Mouse (Mus musculus): ENCODE results near the gene Stap1. TPM values are rescaled to one million over a fixed set of nuclear protein-coding genes. Genes with fewer than 3 reads are reported as not detected.
A peak's percentile ranks its signal among the peaks of the same experiment; 100 is the strongest.

Stap1 gene
- not detected for total RNA-seq (2021)
- long read RNA-seq, experiment 1, result 0 reads
- long read RNA-seq, experiment 2, result 0 reads

GRCm38 (mm10) chr5:86071538-86071937 is at the start of gene Stap1:
Gene Stap1 (plus strand): TSS chr5:86071746.
- no peak for DNase-seq (ENCODE audit: low spot score in 2 of 2)

DNA sequence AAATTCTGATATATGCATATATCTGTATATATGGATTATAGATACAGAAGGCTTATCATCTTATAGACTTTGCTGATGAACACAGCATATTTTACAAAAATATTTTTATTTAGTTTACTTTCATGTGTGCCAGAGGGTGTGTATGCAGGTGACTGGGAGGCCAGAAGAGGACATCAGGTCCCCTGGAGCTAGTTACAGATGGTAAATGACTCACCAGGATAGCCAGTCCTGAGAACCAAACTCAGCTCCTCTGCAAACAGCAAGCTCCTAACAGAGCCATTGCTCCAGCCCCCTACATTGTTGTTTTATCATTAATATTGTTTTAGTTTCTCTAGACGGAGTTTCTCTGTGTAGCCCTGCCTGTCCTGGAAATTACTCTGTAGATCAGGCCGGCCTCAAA is 41.7 kb upstream of the Stap1 start:
- no peak for DNase-seq (ENCODE audit: low spot score in 2 of 2)
- intact Hi-C loops (cut with DNase I), result no loop called here

More at GRCm38 (mm10) chr5:86071538-86071937, at the start of gene Stap1:
- intact Hi-C loops (cut with DNase I), result no loop called here

DNA sequence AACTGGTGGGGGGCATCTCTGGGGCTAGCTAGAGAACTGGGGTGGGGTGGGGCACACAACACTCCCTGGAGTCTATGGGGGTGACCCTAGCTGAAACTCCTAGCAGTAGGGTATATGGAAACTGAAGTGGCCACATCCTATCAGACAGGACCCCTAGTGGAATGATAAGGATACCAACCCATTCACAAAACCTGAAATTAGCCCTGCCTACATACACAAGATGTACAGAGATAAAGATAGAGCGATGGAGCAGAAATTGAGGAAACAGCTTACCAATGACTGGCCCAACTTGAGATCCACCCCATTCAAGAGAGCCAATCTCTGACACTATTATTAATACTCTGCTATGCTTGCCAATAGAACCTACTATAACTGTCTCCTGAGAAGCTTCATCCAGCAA is 8.0 kb upstream of the Stap1 start:
- intact Hi-C loops (cut with DNase I), result no loop called here

GRCm38 (mm10) chr5:86065101-86065875 is 6.3 kb upstream of the Stap1 start, which contains the start of gene Cenpc1:
Gene Cenpc1 (minus strand): TSS chr5:86065583.
- DNase-seq (ENCODE audit: low spot score in 2 of 2), result peak; percentile 93 to 95
- intact Hi-C loops (cut with DNase I), result loop anchor here (5.0 kb wide), 1 partner anchor 102 kb away; no protein-coding TSS in a partner anchor

More for the DNA sequence above, 8.0 kb upstream of the Stap1 start:
- no peak for DNase-seq (ENCODE audit: low spot score in 2 of 2)

GRCm38 (mm10) chr5:86065876-86066550 is 5.5 kb upstream of the Stap1 start:
- intact Hi-C loops (cut with DNase I), result loop anchor here (5.0 kb wide), 1 partner anchor 101 kb away; no protein-coding TSS in a partner anchor
- no peak for DNase-seq (ENCODE audit: low spot score in 2 of 2)

GRCm38 (mm10) chr5:86066551-86066929 is 5.0 kb upstream of the Stap1 start:
- peak; percentile 92 to 93 for DNase-seq (ENCODE audit: low spot score in 2 of 2)
- intact Hi-C loops (cut with DNase I), result loop anchor here (5.0 kb wide), 1 partner anchor 101 kb away; no protein-coding TSS in a partner anchor

DNA sequence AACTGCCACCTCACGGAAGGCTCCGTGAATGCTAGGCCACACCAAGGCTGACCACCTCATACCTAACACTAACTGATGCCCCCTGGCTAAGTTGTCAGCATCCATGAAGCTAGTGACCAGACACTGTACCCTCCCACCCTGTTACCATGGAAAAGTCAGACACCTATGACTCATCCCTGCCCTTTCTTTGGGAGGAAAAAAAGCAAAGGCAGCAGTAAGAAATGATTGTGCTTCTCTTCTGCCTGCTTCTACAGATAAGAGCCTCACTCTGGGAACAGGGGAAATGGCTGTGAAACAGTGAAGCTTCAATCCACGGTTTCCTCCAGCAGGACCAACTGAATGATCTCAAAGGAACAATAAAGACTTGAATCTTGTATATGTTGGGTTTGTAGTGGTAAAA is 3.1 kb upstream of the Stap1 start:
- intact Hi-C loops (cut with DNase I), result loop anchor here (5.0 kb wide), 1 partner anchor 99 kb away; no protein-coding TSS in a partner anchor
- DNase-seq (ENCODE audit: low spot score in 2 of 2), result no peak

GRCm38 (mm10) chr5:86069121-86069520 is 2.4 kb upstream of the Stap1 start:
- intact Hi-C loops (cut with DNase I), result loop anchor here (5.0 kb wide), 1 partner anchor 98 kb away; no protein-coding TSS in a partner anchor
- no peak for DNase-seq (ENCODE audit: low spot score in 2 of 2)

GRCm38 (mm10) chr5:86072756-86073386 is 1.3 kb downstream of the Stap1 start:
- no peak for DNase-seq (ENCODE audit: low spot score in 2 of 2)
- intact Hi-C loops (cut with DNase I), result no loop called here

DNA sequence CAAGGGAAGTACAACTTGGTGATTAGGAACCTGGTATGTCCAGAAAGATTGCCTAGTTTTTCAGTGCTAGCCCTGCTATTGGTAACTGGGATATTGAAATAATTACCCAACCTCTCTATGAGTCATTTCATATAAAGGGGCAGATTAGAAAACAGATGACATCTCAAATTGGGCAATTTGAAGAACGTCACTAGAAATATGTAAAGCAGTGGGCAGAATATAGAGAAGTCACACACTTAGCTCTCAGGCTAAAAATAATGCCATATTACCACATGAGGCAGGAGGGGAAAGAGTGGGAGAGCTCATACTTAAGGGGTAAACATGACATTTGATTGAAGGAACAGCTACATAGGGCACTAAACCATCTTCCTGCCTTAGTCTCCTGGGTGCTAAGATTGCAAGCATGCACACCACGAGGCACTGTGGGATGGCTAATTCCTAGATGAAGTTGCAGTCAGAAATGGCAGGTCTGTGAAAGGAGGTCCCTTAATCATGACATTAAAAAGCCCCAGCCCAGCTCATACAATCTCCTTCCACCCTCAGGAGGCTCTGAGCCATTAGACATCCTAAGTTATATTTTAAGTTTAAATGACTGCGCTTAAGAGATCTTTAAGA is 7.3 kb downstream of the Stap1 start:
- no peak for DNase-seq (ENCODE audit: low spot score in 2 of 2)
- intact Hi-C loops (cut with DNase I), result no loop called here

GRCm38 (mm10) chr5:86083987-86084386 is 12.4 kb downstream of the Stap1 start:
- DNase-seq (ENCODE audit: low spot score in 2 of 2), result no peak
- intact Hi-C loops (cut with DNase I), result no loop called here

- DNase-seq (ENCODE audit: low spot score in 2 of 2), result no peak
- intact Hi-C loops (cut with DNase I), result no loop called here
These were observed 13.4 kb downstream of the Stap1 start for GRCm38 (mm10) chr5:86084979-86085378.

GRCm38 (mm10) chr5:86086751-86087150 is 15.2 kb downstream of the Stap1 start:
- intact Hi-C loops (cut with DNase I), result no loop called here
- no peak for DNase-seq (ENCODE audit: low spot score in 2 of 2)

DNA sequence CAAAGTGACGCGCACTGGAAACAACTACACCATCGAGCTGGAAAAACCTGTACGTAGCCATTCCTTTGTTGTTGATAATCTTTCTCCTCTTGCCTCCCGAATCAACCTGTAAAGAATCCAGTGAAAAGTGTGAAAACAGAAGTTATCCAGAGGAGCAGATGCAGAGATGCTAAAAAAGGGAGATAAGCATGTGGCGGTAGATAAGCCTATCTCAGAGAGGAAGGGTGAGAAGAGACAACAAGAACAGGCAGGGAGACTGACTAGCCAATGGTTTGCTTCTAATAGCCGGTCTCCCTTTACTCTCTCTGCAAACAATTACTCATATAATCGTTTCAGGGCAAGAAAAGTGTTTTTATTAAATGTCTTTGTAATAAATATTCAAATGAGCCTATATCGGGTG is 23.2 kb downstream of the Stap1 start:
- intact Hi-C loops (cut with DNase I), result no loop called here
- no peak for DNase-seq (ENCODE audit: low spot score in 2 of 2)

DNA sequence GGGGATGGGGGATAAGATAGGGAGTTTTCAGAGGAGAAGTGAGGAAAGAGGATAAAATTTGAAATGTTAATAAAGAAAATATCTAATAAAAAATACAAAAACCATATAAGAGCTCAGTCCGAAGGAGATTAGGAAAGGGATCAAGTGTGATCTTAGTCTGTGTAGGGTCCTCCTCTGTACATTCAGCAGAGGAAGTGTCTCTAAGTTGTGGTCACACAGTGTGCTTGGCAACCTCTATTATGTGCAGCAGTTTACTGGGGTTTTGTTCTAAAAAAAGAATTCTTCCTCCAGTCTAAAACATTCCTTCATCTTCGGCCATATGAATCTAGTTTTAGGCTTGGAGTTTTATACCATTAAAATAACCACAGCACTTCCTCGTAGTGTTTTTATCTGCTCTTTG is 27.4 kb downstream of the Stap1 start:
- intact Hi-C loops (cut with DNase I), result no loop called here
- DNase-seq (ENCODE audit: low spot score in 2 of 2), result no peak

GRCm38 (mm10) chr5:86100621-86101020 is 29.1 kb downstream of the Stap1 start:
- intact Hi-C loops (cut with DNase I), result no loop called here
- DNase-seq (ENCODE audit: low spot score in 2 of 2), result no peak

GRCm38 (mm10) chr5:86102176-86102575 is 30.6 kb downstream of the Stap1 start:
- DNase-seq (ENCODE audit: low spot score in 2 of 2), result no peak
- intact Hi-C loops (cut with DNase I), result no loop called here

DNA sequence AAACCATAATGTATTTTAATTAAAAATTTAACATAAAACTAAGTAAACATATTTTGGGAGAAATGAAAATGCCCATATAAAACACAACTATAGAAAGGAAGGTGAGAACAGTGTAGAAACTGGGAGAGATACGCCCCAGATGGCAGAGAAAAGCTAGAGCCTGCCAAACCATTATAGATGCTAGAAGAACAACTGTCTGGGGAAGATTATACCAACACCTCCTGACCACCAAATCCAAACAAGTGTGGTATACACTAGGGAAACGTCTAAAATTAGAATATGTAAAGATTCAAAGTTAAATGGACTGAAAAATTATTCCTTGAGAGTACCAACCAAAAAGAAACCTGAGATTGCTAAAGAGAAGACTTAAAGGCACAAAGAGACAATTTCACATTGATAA is 35.1 kb downstream of the Stap1 start:
- DNase-seq (ENCODE audit: low spot score in 2 of 2), result no peak
- intact Hi-C loops (cut with DNase I), result no loop called here

GRCm38 (mm10) chr5:86111074-86111473 is 39.5 kb downstream of the Stap1 start:
- no peak for DNase-seq (ENCODE audit: low spot score in 2 of 2)
- intact Hi-C loops (cut with DNase I), result no loop called here

GRCm38 (mm10) chr5:86113037-86113436 is 41.5 kb downstream of the Stap1 start:
- intact Hi-C loops (cut with DNase I), result no loop called here
- no peak for DNase-seq (ENCODE audit: low spot score in 2 of 2)

All from left cerebral cortex, postnatal 14 days (tissue).